Mouse (Mus musculus) ES-E14 (cell line): Measurements from ENCODE around the gene Rxra. TPM values are rescaled to one million over a fixed set of nuclear protein-coding genes. Genes with fewer than 3 reads are reported as not detected.

Experiments
- DNase-seq: peaks from one replicate; pipeline ENCODE4 v3.0.0-alpha.2; 2013; ENCODE audit warnings: low read depth, low spot score
- H3K27ac ChIP-seq: 2 replicates; pipeline ENCODE4 v1.5.1; 2012; ENCODE audit warnings: low read depth, mild to moderate bottlenecking, low read length, moderate library complexity, mixed read lengths; ENCODE audit not compliant: poor library complexity, insufficient read depth, severe bottlenecking
- H3K36me3 ChIP-seq: 2 replicates; pipeline ENCODE4 v1.6.1; 2012; ENCODE audit warnings: mild to moderate bottlenecking, low read length, moderate library complexity, mixed read lengths; ENCODE audit not compliant: control insufficient read depth, poor library complexity, insufficient read depth, severe bottlenecking
- H3K4me1 ChIP-seq, 2 experiments: fragments of 150-350 bp in 1 of 2; sonication (generic) in 1 of 2; 2 replicates each; pipeline ENCODE4 v1.6.1; 2012; ENCODE audit warnings: low read length in 2 of 2, mild to moderate bottlenecking in 1 of 2, mixed read lengths in 1 of 2; ENCODE audit not compliant: control insufficient read depth in 2 of 2, insufficient read depth in 2 of 2, poor library complexity in 1 of 2
- H3K4me3 ChIP-seq, 2 experiments: fragments of 150-350 bp in 1 of 2; sonication (generic) in 1 of 2; 2 replicates each; pipeline ENCODE4 v1.5.1; 2012; ENCODE audit warnings: low read length in 2 of 2, low read depth in 1 of 2, mild to moderate bottlenecking in 1 of 2, mixed read lengths in 1 of 2; ENCODE audit not compliant: insufficient read depth in 1 of 2, poor library complexity in 1 of 2, severe bottlenecking in 1 of 2
- H3K9ac ChIP-seq: 2 replicates; pipeline ENCODE4 v1.6.1; 2012; ENCODE audit warnings: low read depth, mild to moderate bottlenecking, low read length, mixed read lengths; ENCODE audit not compliant: poor library complexity, insufficient read depth, severe bottlenecking
- H3K9me3 ChIP-seq: fragments of 150-350 bp; sonication (generic); 2 replicates; pipeline ENCODE4 v1.6.1; 2012; ENCODE audit warnings: low read depth, mild to moderate bottlenecking, low read length; ENCODE audit not compliant: control insufficient read depth, insufficient read depth
- CHD2 ChIP-seq: IDR thresholded peaks from 2 replicates; pipeline ENCODE4 v1.6.1; 2014; ENCODE audit warnings: mild to moderate bottlenecking, low read depth, low read length, inconsistent platforms
- HCFC1 ChIP-seq: IDR thresholded peaks from 2 replicates; pipeline ENCODE4 v1.6.1; 2012; ENCODE audit warnings: low read length, inconsistent platforms, borderline replicate concordance; ENCODE audit not compliant: insufficient read depth
- MAFK ChIP-seq: IDR thresholded peaks from 2 replicates; pipeline ENCODE4 v1.6.1; 2014; ENCODE audit warnings: mild to moderate bottlenecking, low read depth, low read length, inconsistent platforms; ENCODE audit not compliant: insufficient read depth
- ZC3H11A ChIP-seq: IDR thresholded peaks from 2 replicates; pipeline ENCODE4 v1.6.1; 2012; ENCODE audit warnings: low read depth, mild to moderate bottlenecking, inconsistent platforms, low read length, borderline replicate concordance
- ZNF384 ChIP-seq: IDR thresholded peaks from 2 replicates; pipeline ENCODE4 v1.6.1; 2012; ENCODE audit warnings: low read depth, low read length, inconsistent platforms
- in situ Hi-C, 2 experiments: fragments of 600-800 bp; cut with MboI; formaldehyde crosslinking; loops; one replicate each; pipeline ENCODE4 v1.15.1; 2025; ENCODE audit warnings: low sequenced_read_pairs in 2 of 2, inconsistent platforms in 1 of 2; ENCODE audit not compliant: unreplicated experiment in 2 of 2
- total RNA-seq: library from RNA; depleted of rRNA; stranded (reverse); fragments of 300-350 nt; gene quantifications from 2 replicates; pipeline ENCODE4 v1.2.3, GENCODE M21; 2012

Gene Rxra
- total RNA-seq, 1 experiment, result 21.0 TPM

GRCm38 (mm10) chr2:27665284-27665683 is 11.0 kb upstream of the Rxra start:
- H3K27ac ChIP-seq, result no peak overlapping the region

GRCm38 (mm10) chr2:27666719-27667118 is 9.5 kb upstream of the Rxra start:
- H3K9ac ChIP-seq, result no peak overlapping the region
- in situ Hi-C loops, result no loop called here
- TF ChIP-seq ZC3H11A (no peak), CHD2 (no peak), MAFK (no peak), HCFC1 (no peak)
- no peaks in the 10 kb centered on the region for H3K9me3 ChIP-seq
- no peak for DNase-seq
- no peak overlapping the region for H3K27ac ChIP-seq
- H3K4me1 ChIP-seq, result peaks cover 0 to 3% of the 10 kb centered on the region in 2 experiments; a peak in 1 of 4 replicates
- no peaks in the 10 kb centered on the region for H3K36me3 ChIP-seq
- no peak overlapping the region for H3K4me3 ChIP-seq

More at GRCm38 (mm10) chr2:27665284-27665683, 11.0 kb upstream of the Rxra start:
- Histone ChIP-seq H3K9ac (no peak overlapping the region), H3K4me1 (no peaks in the 10 kb centered on the region), H3K36me3 (no peaks in the 10 kb centered on the region), H3K9me3 (no peaks in the 10 kb centered on the region), H3K4me3 (no peak overlapping the region)
- no peak for DNase-seq
- in situ Hi-C loops, result no loop called here
- TF ChIP-seq MAFK (no peak), ZC3H11A (no peak), CHD2 (no peak)

GRCm38 (mm10) chr2:27667677-27668076 is 8.6 kb upstream of the Rxra start:
- no peak for DNase-seq
- TF ChIP-seq MAFK (no peak), CHD2 (no peak), HCFC1 (no peak), ZC3H11A (no peak), ZNF384 (no peak)
- in situ Hi-C loops, result no loop called here
- Histone ChIP-seq H3K4me1 (peaks cover 0 to 3% of the 10 kb centered on the region in 2 experiments; a peak in 1 of 4 replicates), H3K9ac (no peak overlapping the region), H3K36me3 (no peaks in the 10 kb centered on the region), H3K9me3 (no peaks in the 10 kb centered on the region), H3K27ac (no peak overlapping the region), H3K4me3 (no peak overlapping the region)

- no peak for TF ChIP-seq HCFC1
- no peak for TF ChIP-seq ZNF384
- no peak for TF ChIP-seq MAFK
- TF ChIP-seq CHD2, result no peak
- TF ChIP-seq ZC3H11A, result no peak
- peaks cover 0 to 3% of the 10 kb centered on the region in 2 experiments; a peak in 1 of 4 replicates for H3K4me1 ChIP-seq
- no peak overlapping the region for H3K9ac ChIP-seq
- no peaks in the 10 kb centered on the region for H3K36me3 ChIP-seq
- H3K4me3 ChIP-seq, result no peak overlapping the region
- no peak for DNase-seq
- no peak overlapping the region for H3K27ac ChIP-seq
- in situ Hi-C loops, result no loop called here
- H3K9me3 ChIP-seq, result no peaks in the 10 kb centered on the region
Measured at GRCm38 (mm10) chr2:27670746-27671145, 5.5 kb upstream of the Rxra start.

- in situ Hi-C loops, result no loop called here
- peaks cover 0 to 3% of the 10 kb centered on the region in 2 experiments; a peak in 1 of 4 replicates for H3K4me1 ChIP-seq
- no peaks in the 10 kb centered on the region for H3K36me3 ChIP-seq
- no peak for DNase-seq
- H3K4me3 ChIP-seq, result no peak overlapping the region
- no peaks in the 10 kb centered on the region for H3K9me3 ChIP-seq
- H3K27ac ChIP-seq, result no peak overlapping the region
- H3K9ac ChIP-seq, result no peak overlapping the region
- TF ChIP-seq MAFK (no peak), ZNF384 (no peak), CHD2 (no peak), HCFC1 (no peak), ZC3H11A (no peak)
Measured at GRCm38 (mm10) chr2:27671633-27672091, 4.6 kb upstream of the Rxra start.
